Mouse (Mus musculus) stomach, embryonic 15.5 days (tissue): ENCODE data around the gene Zfp423. TPM values are rescaled to one million over a fixed set of nuclear protein-coding genes. Genes with fewer than 3 reads are reported as not detected.

Experiments
- ATAC-seq: fragments of 200-750 bp; cut with Nextera tagmentation; 2 replicates; pipeline ENCODE4 v1.8.0; 2017; ENCODE audit warnings: low read depth, moderate number of reproducible peaks, moderate TSS enrichment; ENCODE audit not compliant: insufficient read depth, low FRiP score
- H3K27ac ChIP-seq: fragments of 300-500 bp; sonication (generic); 2 replicates; pipeline ENCODE4 v1.5.1; 2015; ENCODE audit warnings: mild to moderate bottlenecking, inconsistent platforms
- H3K27me3 ChIP-seq: fragments of 300-500 bp; sonication (generic); replicated peaks from 2 replicates; pipeline ENCODE4 v1.6.1; 2015; ENCODE audit warnings: inconsistent platforms
- H3K36me3 ChIP-seq: fragments of 300-500 bp; sonication (generic); 2 replicates; pipeline ENCODE4 v1.6.1; 2015; ENCODE audit warnings: inconsistent platforms
- H3K4me1 ChIP-seq: fragments of 300-500 bp; sonication (generic); 2 replicates; pipeline ENCODE4 v1.6.1; 2015; ENCODE audit warnings: inconsistent platforms
- H3K4me2 ChIP-seq: fragments of 300-500 bp; sonication (generic); 2 replicates; pipeline ENCODE4 v1.6.1; 2015; ENCODE audit warnings: mild to moderate bottlenecking, inconsistent platforms
- H3K4me3 ChIP-seq: fragments of 300-500 bp; sonication (generic); replicated peaks from 2 replicates; pipeline ENCODE4 v1.5.1; 2015; ENCODE audit warnings: inconsistent platforms
- H3K9ac ChIP-seq: fragments of 300-500 bp; sonication (generic); 2 replicates; pipeline ENCODE4 v1.6.1; 2015; ENCODE audit warnings: inconsistent platforms
- H3K9me3 ChIP-seq: fragments of 300-500 bp; sonication (generic); 2 replicates; pipeline ENCODE4 v1.6.1; 2016; ENCODE audit warnings: inconsistent platforms
- WGBS: fragments of 180-500 bp; shearing (Covaris S2); methylation state at CpG from one replicate; pipeline ENCODE4 v1.1.7; 2015; 5-methylcytosine and 5-hydroxymethylcytosine counted together
- polyA plus RNA-seq: library from polyadenylated mRNA; unstranded; fragments of >200 nt; fragmentation: Nextera tagmentation; extraction: Ambion mirVana; gene quantifications from 2 replicates; pipeline ENCODE4 v1.2.1, GENCODE M21; 2015

The Zfp423 gene
- polyA plus RNA-seq, 1 experiment from 2014 or later = 9.3 TPM

GRCm38 (mm10) chr8:87645371-87645770 is 314.0 kb downstream of the Zfp423 start:
- WGBS = 35% methylated on average over 6 of the region's 6 CpGs
- no peak overlapping the region for H3K27ac ChIP-seq
- no peak for ATAC-seq
- H3K27me3 ChIP-seq = no peaks in the 10 kb centered on the region
- H3K4me2 ChIP-seq = no peak overlapping the region
- no peaks in the 10 kb centered on the region for H3K36me3 ChIP-seq
- no peaks in the 10 kb centered on the region for H3K9me3 ChIP-seq
- no peak overlapping the region for H3K4me3 ChIP-seq
- H3K9ac ChIP-seq = no peak overlapping the region
- peaks cover 4% of the 10 kb centered on the region; the same call in 1 of the 2 replicates for H3K4me1 ChIP-seq

DNA sequence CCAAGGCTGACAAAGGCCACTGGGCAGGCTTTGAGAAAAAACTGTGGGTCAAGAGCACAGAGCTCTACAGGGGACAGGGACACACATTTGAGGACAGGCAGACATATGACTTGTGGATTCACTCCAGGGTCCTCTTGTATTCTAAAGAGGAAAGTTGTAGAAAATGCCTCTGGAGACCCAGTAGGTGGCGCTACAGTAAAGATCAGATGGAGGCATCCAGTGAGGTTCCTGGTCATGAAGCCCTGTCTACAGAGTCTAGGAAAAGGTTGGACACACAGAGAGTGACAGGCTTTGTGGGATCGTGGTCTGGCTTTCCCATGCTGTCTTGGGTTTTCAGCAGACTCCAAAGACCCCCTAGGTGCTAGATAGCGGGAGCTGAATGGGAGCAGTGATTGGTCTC is 318.5 kb downstream of the Zfp423 start:
- no peak for ATAC-seq
- 45% methylated on average over 3 of the region's 3 CpGs for WGBS

GRCm38 (mm10) chr8:87636226-87636742 is 323.1 kb downstream of the Zfp423 start:
- no peaks in the 10 kb centered on the region for H3K9me3 ChIP-seq
- H3K4me1 ChIP-seq = no peaks in the 10 kb centered on the region
- no peak overlapping the region for H3K4me3 ChIP-seq
- no peak overlapping the region for H3K27ac ChIP-seq
- no peaks in the 10 kb centered on the region for H3K27me3 ChIP-seq
- H3K9ac ChIP-seq = no peak overlapping the region
- WGBS = 63% methylated on average over 11 of the region's 11 CpGs
- no peak for ATAC-seq
- no peaks in the 10 kb centered on the region for H3K36me3 ChIP-seq
- no peak overlapping the region for H3K4me2 ChIP-seq

More for the DNA sequence above, 318.5 kb downstream of the Zfp423 start:
- Histone ChIP-seq H3K9ac (no peak overlapping the region), H3K4me2 (no peak overlapping the region), H3K4me1 (peaks cover 4% of the 10 kb centered on the region; the same call in 1 of the 2 replicates), H3K27me3 (no peaks in the 10 kb centered on the region), H3K9me3 (no peaks in the 10 kb centered on the region), H3K36me3 (no peaks in the 10 kb centered on the region), H3K27ac (no peak overlapping the region), H3K4me3 (no peak overlapping the region)

DNA sequence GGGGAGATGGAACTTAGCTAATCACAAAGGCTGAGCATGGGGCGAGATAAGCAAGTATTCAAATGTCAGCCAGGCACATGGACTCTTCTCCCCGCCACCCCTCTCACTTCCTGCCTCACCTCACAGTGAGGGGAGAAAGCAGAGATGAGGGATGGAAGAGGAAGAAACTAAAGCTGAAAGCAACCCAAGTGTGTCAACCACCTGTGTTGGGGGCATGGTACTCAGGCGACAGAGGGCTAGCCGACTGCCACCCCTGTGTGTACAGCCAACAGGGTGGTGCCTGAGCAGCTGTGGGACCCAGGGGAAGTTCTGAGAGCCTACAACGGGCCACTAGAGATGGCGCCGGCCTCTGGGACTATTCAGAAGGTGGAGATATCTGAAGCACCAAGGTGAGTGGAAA is 327.6 kb downstream of the Zfp423 start:
- no peaks in the 10 kb centered on the region for H3K9me3 ChIP-seq
- ATAC-seq = no peak
- no peak overlapping the region for H3K9ac ChIP-seq
- no peak overlapping the region for H3K4me3 ChIP-seq
- H3K4me2 ChIP-seq = no peak overlapping the region
- no peaks in the 10 kb centered on the region for H3K27me3 ChIP-seq
- H3K27ac ChIP-seq = no peak overlapping the region
- no peaks in the 10 kb centered on the region for H3K4me1 ChIP-seq
- 81% methylated on average over 7 of the region's 7 CpGs for WGBS
- H3K36me3 ChIP-seq = no peaks in the 10 kb centered on the region

DNA sequence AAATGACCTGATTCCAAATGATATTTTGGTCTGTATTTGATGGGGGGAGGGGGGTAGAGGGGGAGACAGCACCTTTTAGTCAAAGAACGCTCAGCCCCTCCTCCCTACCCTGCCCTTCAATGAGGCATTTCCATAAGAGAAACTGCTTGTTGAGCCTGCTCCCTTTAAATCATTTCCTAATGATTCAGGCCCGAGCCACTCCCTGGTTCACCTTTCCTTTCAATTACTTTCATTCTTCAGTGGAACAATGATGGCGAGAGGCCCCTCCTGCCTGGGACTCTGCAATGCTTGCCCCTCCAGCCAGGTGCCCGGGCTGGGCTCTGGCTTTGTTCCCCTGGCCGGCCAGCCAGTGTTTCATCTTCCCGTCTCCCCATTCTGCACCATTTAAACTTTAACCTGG is 329.7 kb downstream of the Zfp423 start:
- Histone ChIP-seq H3K9me3 (no peaks in the 10 kb centered on the region), H3K4me3 (no peak overlapping the region), H3K4me2 (no peak overlapping the region), H3K27me3 (no peaks in the 10 kb centered on the region), H3K36me3 (no peaks in the 10 kb centered on the region), H3K9ac (no peak overlapping the region), H3K27ac (no peak overlapping the region), H3K4me1 (no peaks in the 10 kb centered on the region)
- 35% methylated on average over 6 of the region's 6 CpGs for WGBS
- no peak for ATAC-seq

GRCm38 (mm10) chr8:87621181-87621580 is 338.2 kb downstream of the Zfp423 start:
- ATAC-seq = no peak
- no peaks in the 10 kb centered on the region for H3K4me1 ChIP-seq
- H3K27ac ChIP-seq = no peak overlapping the region
- no peaks in the 10 kb centered on the region for H3K9me3 ChIP-seq
- no peak overlapping the region for H3K9ac ChIP-seq
- no peak overlapping the region for H3K4me2 ChIP-seq
- no peaks in the 10 kb centered on the region for H3K27me3 ChIP-seq
- H3K4me3 ChIP-seq = no peak overlapping the region
- 81% methylated on average over 12 of the region's 12 CpGs for WGBS
- H3K36me3 ChIP-seq = no peaks in the 10 kb centered on the region

DNA sequence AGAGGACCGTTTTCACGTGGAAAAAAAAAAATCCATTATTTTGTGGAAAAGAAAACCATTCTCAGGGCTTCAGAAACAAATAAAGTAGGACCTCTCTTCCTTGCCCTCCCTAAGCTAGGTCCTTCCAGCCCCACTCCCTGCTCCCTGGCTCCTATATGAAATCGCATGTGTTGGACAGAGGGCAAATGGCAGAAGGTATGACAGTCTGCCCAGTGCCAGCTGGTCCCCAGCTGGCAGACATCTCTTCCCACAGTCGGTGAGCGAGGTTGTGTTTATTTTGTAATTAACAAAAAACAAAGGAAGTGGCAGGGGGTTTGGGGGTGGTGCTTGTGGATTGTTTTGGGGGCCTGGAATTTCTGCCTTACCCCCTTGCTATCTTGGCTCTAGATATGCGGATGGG is 339.2 kb downstream of the Zfp423 start:
- H3K4me2 ChIP-seq = no peak overlapping the region
- WGBS = 67% methylated on average over 6 of the region's 6 CpGs
- ATAC-seq = no peak

DNA sequence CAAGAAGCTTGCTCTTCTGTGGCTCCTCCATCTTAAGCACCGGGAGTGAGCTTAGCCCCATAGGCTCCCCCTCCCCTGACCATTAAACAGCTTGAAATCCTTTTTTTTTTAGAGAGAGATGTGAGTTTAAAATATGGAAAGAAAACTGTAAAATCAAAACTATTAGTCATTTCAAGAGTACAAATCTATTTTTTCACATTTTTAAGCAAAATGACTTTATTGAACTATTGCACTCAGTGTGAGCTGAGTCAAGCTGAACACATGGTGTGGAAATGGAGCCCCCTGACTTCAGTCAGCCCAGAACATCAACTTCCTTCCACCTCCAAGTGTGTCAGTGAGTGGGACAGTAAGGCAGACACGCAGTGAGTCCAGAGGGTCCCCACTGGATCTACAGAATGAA is 339.9 kb downstream of the Zfp423 start:
- ATAC-seq = no peak
- Histone ChIP-seq H3K4me1 (no peaks in the 10 kb centered on the region), H3K27ac (no peak overlapping the region), H3K9me3 (no peaks in the 10 kb centered on the region), H3K36me3 (no peaks in the 10 kb centered on the region), H3K9ac (no peak overlapping the region), H3K27me3 (no peaks in the 10 kb centered on the region), H3K4me2 (no peak overlapping the region), H3K4me3 (no peak overlapping the region)
- WGBS = 70% methylated on average over 2 of the region's 2 CpGs

More for the DNA sequence above, 339.2 kb downstream of the Zfp423 start:
- no peak overlapping the region for H3K4me3 ChIP-seq
- no peak overlapping the region for H3K27ac ChIP-seq
- no peaks in the 10 kb centered on the region for H3K4me1 ChIP-seq
- no peak overlapping the region for H3K9ac ChIP-seq
- H3K27me3 ChIP-seq = no peaks in the 10 kb centered on the region
- no peaks in the 10 kb centered on the region for H3K36me3 ChIP-seq
- H3K9me3 ChIP-seq = no peaks in the 10 kb centered on the region

DNA sequence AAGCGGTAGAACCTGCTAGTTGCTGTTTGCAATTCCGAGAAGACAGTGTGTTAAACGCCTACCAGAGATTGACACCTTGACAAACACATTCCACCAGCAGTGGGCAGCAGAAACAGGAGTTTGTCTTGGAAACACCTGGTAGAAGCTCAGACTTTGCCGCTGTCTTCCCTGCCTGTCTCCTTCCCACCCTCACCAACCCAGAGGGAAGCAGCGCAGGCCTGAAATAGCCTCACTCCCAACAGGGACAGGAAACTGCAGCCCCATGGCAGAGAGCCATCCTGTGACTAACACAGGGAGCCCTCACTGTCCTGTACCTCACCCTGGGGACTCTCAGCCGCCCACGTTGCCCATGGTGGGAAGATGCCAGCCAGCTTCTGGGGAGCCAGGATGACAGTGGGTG is 340.3 kb downstream of the Zfp423 start:
- no peaks in the 10 kb centered on the region for H3K27me3 ChIP-seq
- ATAC-seq = no peak
- no peak overlapping the region for H3K4me2 ChIP-seq
- H3K4me3 ChIP-seq = no peak overlapping the region
- H3K4me1 ChIP-seq = no peaks in the 10 kb centered on the region
- 38% methylated on average over 7 of the region's 7 CpGs for WGBS
- no peak overlapping the region for H3K9ac ChIP-seq
- no peaks in the 10 kb centered on the region for H3K36me3 ChIP-seq
- H3K27ac ChIP-seq = no peak overlapping the region
- no peaks in the 10 kb centered on the region for H3K9me3 ChIP-seq

- Histone ChIP-seq H3K4me1 (no peaks in the 10 kb centered on the region), H3K27me3 (no peaks in the 10 kb centered on the region), H3K9me3 (no peaks in the 10 kb centered on the region), H3K4me3 (no peak overlapping the region), H3K9ac (no peak overlapping the region), H3K27ac (no peak overlapping the region), H3K4me2 (no peak overlapping the region), H3K36me3 (no peaks in the 10 kb centered on the region)
- 64% methylated on average over 1 of the region's 1 CpGs for WGBS
- no peak for ATAC-seq
Measured at GRCm38 (mm10) chr8:87613701-87614100, 345.7 kb downstream of the Zfp423 start.

Other genes with a start within 250 kb of the Zfp423 start
- gene Cnep1r1, start 159.2 kb upstream of the Zfp423 start, polyA plus RNA-seq = 49.5 and 51.4 TPM in 2 replicates
- gene Heatr3, start 178.3 kb upstream of the Zfp423 start, polyA plus RNA-seq = 43.4 and 44.4 TPM in 2 replicates
- gene Tent4b, start 239.6 kb upstream of the Zfp423 start, polyA plus RNA-seq = 7.0 and 7.5 TPM in 2 replicates